Mouse (Mus musculus): Measurements from ENCODE around the gene Cmip.

GRCm38 (mm10) chr8:117493543-117493942, 236.7 kb downstream of the Cmip start:
- no peak for TF ChIP-seq CTCF (IDR thresholded peaks at IDR 0.05; ENCODE audit: control insufficient read depth, insufficient read depth, low read length)
- no peak for TF ChIP-seq POLR2A (IDR thresholded peaks at IDR 0.05; ENCODE audit: borderline replicate concordance, control insufficient read depth, low read depth, low read length)

Measured in bone marrow, adult 2 months (tissue).